Mouse (Mus musculus) limb, embryonic 10.5 days (tissue): ENCODE results near the gene Igf2bp3. TPM values are rescaled to one million over a fixed set of nuclear protein-coding genes. Genes with fewer than 3 reads are reported as not detected.

Experiments used
- DNase-seq: peaks from one replicate; pipeline ENCODE4 v3.0.0-alpha.2; 2017; ENCODE audit warnings: low spot score
- H3K27ac ChIP-seq: fragments of 300-500 bp; sonication (generic); 2 replicates; pipeline ENCODE4 v1.5.1; 2016; ENCODE audit warnings: mild to moderate bottlenecking
- H3K27me3 ChIP-seq: fragments of 300-500 bp; sonication (generic); 2 replicates; pipeline ENCODE4 v1.6.1; 2016; ENCODE audit warnings: low read depth, mild to moderate bottlenecking; ENCODE audit not compliant: poor library complexity, severe bottlenecking
- H3K36me3 ChIP-seq: fragments of 300-500 bp; sonication (generic); 2 replicates; pipeline ENCODE4 v1.6.1; 2016; ENCODE audit warnings: mild to moderate bottlenecking, moderate library complexity
- H3K4me1 ChIP-seq: fragments of 300-500 bp; sonication (generic); 2 replicates; pipeline ENCODE4 v1.6.1; 2016
- H3K4me3 ChIP-seq: fragments of 300-500 bp; sonication (generic); 2 replicates; pipeline ENCODE4 v1.5.1; 2016; ENCODE audit warnings: mild to moderate bottlenecking, moderate library complexity
- H3K9me3 ChIP-seq: fragments of 300-500 bp; sonication (generic); replicated peaks from 2 replicates; pipeline ENCODE4 v1.6.1; 2016; ENCODE audit warnings: mild to moderate bottlenecking
- WGBS: fragments of 180-500 bp; shearing (Covaris S2); methylation state at CpG from one replicate; pipeline ENCODE4 v1.1.7; 2016; 5-methylcytosine and 5-hydroxymethylcytosine counted together
- polyA plus RNA-seq: library from polyadenylated mRNA; unstranded; fragments of >200 nt; fragmentation: Nextera tagmentation; extraction: Ambion mirVana; gene quantifications from 2 replicates; pipeline ENCODE4 v1.2.1, GENCODE M21; 2016

The Igf2bp3 gene
- polyA plus RNA-seq, 1 experiment from 2014 or later, result 148 TPM

GRCm38 (mm10) chr6:49036275-49037267 lies 178.2 kb downstream of the Igf2bp3 start, which contains the start of gene Gpnmb:
Gene Gpnmb, plus strand, starts transcription at chr6:49036546.
- peaks cover 17% of the 10 kb centered on the region for H3K27me3 ChIP-seq
- WGBS, result 42% methylated on average over 28 of the region's 28 CpGs
- H3K4me3 ChIP-seq, result peak within 1 kb of the TSS; percentile 34
- no peaks in the 10 kb centered on the region for H3K36me3 ChIP-seq
- H3K27ac ChIP-seq, result no peak within 1 kb of the TSS
- peak; percentile 38 for DNase-seq
- H3K9me3 ChIP-seq, result no peaks in the 10 kb centered on the region
- peaks cover 11% of the 10 kb centered on the region for H3K4me1 ChIP-seq

Other genes starting within 250 kb of the Igf2bp3 start
- not detected in 2 replicates for gene Doxl2, start 240.0 kb downstream of the Igf2bp3 start, polyA plus RNA-seq
- not detected in 2 replicates for gene Svs1, start 228.1 kb downstream of the Igf2bp3 start, polyA plus RNA-seq
- 0.23 and 0.33 TPM in 2 replicates for gene Gpnmb, start 178.4 kb downstream of the Igf2bp3 start, polyA plus RNA-seq
- gene Malsu1, start 141.2 kb downstream of the Igf2bp3 start, polyA plus RNA-seq, result 69.1 and 69.8 TPM in 2 replicates
- gene Tra2a, start 49.1 kb upstream of the Igf2bp3 start, polyA plus RNA-seq, result 126 and 128 TPM in 2 replicates
- gene Ccdc126, start 104.3 kb upstream of the Igf2bp3 start, polyA plus RNA-seq, result 4.3 and 5.2 TPM in 2 replicates
- gene Fam221a, start 152.8 kb upstream of the Igf2bp3 start, polyA plus RNA-seq, result 3.9 and 4.6 TPM in 2 replicates
- gene Stk31, start 180.6 kb upstream of the Igf2bp3 start, polyA plus RNA-seq, result not detected in 2 replicates